Mouse (Mus musculus) gastrocnemius, postnatal 14 days (tissue): Measurements from ENCODE around the gene Igf2. TPM values are rescaled to one million over a fixed set of nuclear protein-coding genes. Genes with fewer than 3 reads are reported as not detected.

Experiments used
- DNase-seq: peaks from one replicate; pipeline ENCODE4 v3.0.0; 2021; ENCODE audit warnings: mixed read lengths
- intact Hi-C: fragments of 180-260 bp; cut with DNase I; formaldehyde crosslinking; loops from one replicate; pipeline ENCODE4 v1.15.1; 2025; ENCODE audit warnings: low total_unique reads
- long read RNA-seq, 2 experiments: library from polyadenylated mRNA; stranded (forward); transcript quantifications; one replicate each; pipeline ENCODE4 v2.0.0; 2021
- total RNA-seq, 2 experiments: library from RNA; stranded (reverse); gene quantifications; 2 replicates each; pipeline ENCODE4 v1.2.3; 2021

Gene Igf2
- total RNA-seq = 1,000 to 10,000 TPM; 2,828 to 3,358 TPM
- long read RNA-seq, experiment 1, partial matches to known transcripts = 102 of 119 reads
- long read RNA-seq, experiment 1, other reads (novel, unspliced or antisense) = 15 of 119 reads
- long read RNA-seq, experiment 2, full-length matches to known transcripts = 3 of 107 reads
- long read RNA-seq, experiment 2, partial matches to known transcripts = 0 of 107 reads
- long read RNA-seq, experiment 2, other reads (novel, unspliced or antisense) = 104 of 107 reads

DNA sequence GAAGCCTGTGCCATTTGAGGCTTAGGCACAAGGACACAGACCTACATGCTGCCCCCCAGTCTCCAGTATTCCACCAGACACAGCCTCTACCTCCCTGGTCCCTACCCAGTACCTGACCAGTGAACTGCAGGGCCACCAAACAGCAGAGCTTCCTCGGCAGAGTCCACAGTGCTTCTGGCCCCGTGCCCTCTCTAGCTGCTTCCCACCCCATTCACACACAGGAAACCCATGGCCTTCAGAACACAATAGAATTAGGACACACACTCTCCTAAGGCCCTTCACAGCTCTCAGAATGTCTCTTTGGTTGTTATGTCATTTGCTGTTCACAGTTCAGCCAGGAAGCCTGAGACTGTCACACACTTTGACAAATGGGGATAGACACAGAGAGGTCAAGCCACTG, at the start of gene Igf2:
Igf2 (minus strand) TSS at position 158 of the 400 bp plus-strand sequence.
- no peak for DNase-seq
- intact Hi-C loops = no loop called here

DNA sequence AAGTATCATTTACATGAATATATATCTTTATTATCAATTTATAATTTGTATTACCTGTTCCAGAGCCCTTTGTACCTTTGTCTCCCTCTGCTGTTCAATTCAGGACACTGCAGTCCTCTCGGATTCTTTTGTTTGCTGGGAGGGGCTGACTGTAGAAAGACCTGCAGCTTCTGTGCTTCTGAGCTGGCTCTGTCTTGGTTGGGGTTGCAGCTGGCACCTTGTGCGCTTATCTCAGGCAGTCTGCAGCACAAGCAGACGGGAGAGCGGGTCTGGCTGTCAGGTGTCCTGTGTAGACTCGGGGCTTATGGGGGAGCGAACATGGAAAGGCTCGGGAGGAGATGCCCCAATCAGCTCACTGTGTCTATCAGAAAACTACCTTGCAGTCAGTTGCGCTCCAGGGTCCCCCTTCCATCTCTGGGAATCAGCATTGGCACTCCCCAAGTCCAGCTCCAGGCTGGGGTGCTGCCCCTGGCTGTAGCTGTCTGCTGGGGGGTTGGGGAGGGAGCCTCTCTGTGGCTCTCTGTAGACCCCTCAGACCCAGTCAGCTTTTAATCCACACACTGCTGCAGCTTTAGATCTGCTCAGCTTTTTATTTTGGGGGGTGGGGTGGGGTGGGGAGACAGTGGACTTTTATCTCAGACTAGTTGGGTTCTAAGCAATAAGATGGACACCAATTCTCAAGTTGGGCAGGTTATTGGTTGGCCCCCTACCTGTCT, 48.3 kb upstream of the Igf2 start:
- intact Hi-C loops = no loop called here
- peak; percentile 19 for DNase-seq

DNA sequence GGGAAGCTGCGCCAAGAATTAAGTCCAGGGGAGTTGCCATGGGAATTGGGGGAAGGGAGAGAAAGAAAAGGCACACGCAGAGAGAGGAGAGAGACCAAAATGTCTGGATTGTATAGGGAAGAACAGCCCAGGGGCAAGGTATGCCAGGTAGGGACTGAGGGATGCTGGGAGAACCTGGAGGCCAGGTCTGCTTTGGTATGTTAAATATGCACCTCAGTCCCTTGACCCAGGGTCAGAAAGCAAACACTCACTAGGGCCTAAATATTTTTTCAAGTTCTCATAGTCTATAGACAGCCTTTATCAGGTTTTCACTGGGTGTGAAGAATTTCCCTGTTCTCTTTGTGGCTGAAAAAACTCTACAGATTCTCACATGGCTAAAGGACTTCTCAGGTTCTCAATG, 40.3 kb upstream of the Igf2 start:
- intact Hi-C loops = no loop called here
- DNase-seq = no peak

DNA sequence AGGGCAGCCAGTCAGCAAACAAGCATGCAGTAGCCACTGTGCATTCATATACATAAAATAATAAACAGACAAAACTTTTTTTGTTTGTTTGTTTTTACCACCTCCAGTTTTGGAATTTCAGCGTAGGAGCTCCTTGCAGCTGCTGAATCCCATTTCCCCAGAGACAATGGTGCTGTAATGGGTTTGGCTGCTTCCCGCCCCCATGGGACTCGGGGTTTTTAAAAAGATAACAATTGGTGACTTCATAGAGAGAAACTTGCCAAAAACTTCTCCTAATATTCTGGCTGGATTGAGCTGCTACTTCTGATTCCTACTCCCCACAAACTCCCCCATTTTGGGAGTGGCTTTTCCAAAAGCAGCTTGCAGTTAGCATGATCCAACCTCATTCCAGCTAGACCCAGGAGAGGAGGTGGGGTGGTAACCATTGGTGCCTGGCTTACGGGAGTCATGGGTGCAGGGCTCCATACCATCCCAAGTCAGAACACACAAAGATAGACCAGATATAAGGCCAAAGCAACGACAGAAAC, 32.8 kb upstream of the Igf2 start:
- intact Hi-C loops = no loop called here
- peak; percentile 67 for DNase-seq

DNA sequence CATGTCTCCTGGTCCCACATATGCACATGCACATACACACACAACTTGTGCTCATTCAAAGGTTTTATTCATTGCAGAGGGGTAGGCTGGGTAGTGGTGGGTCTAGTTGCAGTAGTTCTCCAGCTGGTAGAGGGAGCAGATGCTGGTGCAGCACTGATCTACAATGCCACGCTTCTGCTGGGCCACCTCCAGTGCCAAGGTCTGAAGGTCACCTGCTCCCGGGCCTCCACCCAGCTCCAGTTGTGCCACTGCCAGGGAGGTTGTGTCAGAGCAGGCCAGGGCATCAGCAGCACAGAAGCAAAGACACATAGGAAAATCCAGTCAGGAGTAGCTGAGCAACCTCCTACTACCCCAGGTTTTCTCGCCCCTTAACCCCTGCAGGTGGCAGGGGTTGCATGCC, 12.0 kb upstream of the Igf2 start:
- intact Hi-C loops = loop anchor here (5.0 to 10.0 kb wide), 2 partner anchors 141 to 344 kb away; no protein-coding TSS in a partner anchor
- DNase-seq = no peak

DNA sequence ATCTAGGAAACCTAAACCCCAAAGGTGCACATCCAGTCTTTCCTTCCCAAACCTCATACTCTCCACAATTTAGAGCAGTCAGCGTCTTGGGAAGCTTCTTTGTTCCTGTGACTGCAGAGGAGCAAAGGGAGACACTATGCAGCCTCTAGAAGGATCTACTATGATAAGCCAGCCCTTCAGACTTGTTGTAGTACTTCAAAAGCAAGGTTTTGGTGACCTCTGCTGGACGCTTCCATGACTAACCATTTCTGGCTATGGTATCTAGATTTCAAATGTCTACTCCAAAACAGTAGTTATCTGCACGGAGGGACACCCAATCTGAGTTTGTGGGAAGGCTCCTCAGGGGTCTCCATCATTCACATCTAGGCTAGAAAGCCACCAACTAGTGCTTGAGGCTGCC, 9.0 kb upstream of the Igf2 start:
- intact Hi-C loops = loop anchor here (2.0 to 10.0 kb wide), 3 partner anchors 65 to 341 kb away; no protein-coding TSS in a partner anchor
- DNase-seq = peak; percentile 59

DNA sequence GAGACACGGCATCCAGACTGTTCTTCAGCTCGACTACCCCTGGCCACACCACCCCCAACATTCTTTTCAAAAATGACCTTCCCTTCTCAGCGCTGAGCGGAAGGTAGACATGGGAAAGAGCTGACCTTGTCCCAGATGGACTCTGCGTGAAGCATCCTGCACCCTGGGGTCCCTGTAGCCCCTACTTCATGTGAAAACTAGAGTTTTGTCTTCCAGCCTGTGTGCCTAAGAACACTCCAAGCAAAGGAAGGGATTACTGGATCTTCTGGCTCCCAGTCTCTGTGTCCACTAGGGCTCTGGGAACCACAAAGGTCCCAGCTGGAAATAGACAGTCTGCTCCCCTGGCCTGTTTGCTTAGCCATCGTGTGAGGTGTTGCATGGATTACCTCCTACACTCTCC, 8.5 kb upstream of the Igf2 start:
- intact Hi-C loops = loop anchor here (2.0 to 10.0 kb wide), 3 partner anchors 64 to 340 kb away; no protein-coding TSS in a partner anchor
- DNase-seq = no peak

DNA sequence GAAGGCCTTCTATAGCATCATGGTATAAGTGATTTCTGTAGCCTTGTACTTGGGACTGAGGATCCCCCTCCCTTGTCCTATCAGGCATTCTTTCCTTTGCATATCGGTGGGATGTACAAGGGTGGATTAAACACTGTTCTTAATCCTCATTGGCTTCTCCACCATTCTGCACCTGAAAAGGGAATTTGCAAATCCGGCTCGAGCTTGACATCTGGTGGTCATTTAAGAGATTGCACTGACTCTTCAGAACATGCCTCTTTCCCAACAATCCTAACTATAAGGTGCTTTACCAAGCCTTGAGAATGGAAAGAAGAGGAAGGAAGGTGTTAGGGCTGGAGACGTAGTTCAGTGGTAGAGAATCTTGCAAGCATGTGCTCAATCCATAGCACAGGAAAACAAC, 5.5 kb upstream of the Igf2 start:
- no peak for DNase-seq
- intact Hi-C loops = loop anchor here (10.0 kb wide), 1 partner anchor 337 kb away; no protein-coding TSS in a partner anchor

DNA sequence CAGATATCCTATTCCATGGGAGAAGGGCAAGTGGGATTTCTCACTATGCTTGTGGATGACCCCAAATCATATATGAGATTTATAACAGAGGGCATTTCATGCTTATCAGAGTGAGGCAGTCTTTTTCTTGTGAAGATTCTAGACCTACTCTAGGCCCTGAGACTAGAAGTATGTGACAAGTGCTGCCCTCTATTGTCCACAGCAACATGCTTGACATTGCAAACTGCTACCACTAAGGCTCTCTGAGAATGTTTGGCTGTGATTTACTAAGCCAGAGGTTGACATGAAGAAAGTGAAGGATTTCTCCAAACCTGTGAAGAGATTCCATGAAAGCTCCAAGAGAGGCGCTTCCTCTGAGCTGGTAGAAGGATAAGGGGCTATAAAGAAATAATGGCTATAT, 4.5 kb upstream of the Igf2 start:
- intact Hi-C loops = loop anchor here (10.0 kb wide), 1 partner anchor 336 kb away; no protein-coding TSS in a partner anchor
- DNase-seq = no peak

DNA sequence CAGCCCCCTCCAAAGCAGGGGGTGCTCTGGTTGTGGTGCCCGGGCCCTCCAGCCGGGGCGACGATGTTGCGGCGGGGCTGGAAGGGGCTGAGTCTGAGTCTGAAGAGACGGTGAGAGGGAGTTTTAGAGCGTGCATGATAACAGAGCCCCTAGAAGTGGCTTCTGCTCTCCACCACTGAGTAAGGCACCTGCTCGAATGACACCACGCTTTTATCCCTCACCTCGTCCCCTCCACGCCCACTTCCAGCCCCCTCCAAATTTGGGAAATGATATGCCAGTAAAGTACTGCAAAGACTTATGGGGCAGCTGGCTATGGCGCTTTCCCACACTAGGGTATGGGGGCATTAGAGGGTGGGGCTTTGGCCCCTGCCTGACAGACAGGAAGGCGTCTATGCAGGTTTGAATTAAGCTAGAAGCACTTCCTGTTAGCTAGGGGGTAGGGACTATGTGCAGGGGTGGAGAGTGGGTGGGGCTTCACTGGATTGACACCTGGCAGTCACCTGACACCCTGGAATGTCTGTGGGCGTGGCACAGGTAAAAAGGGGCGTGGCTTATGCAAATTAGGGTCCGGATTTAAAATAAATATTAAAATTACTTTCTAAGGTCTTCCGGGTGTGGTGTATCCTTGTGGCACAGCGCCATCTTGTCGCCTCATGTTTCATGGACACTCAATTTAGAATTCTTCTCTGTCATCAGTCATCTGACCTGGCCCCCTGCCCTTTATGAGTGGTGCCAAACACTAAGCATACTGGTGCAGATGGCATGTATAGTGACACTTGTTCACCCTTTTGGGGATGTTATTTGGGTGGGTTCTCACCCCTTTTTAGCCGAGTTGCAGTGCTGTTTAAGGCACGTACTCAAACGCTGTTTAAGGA, 3.4 kb upstream of the Igf2 start, which contains the start of gene Gm49394:
Gm49394 (minus strand) TSS at position 192 of the 875 bp plus-strand sequence.
- intact Hi-C loops = loop anchor here (10.0 kb wide), 1 partner anchor 335 kb away; no protein-coding TSS in a partner anchor
- no peak for DNase-seq

DNA sequence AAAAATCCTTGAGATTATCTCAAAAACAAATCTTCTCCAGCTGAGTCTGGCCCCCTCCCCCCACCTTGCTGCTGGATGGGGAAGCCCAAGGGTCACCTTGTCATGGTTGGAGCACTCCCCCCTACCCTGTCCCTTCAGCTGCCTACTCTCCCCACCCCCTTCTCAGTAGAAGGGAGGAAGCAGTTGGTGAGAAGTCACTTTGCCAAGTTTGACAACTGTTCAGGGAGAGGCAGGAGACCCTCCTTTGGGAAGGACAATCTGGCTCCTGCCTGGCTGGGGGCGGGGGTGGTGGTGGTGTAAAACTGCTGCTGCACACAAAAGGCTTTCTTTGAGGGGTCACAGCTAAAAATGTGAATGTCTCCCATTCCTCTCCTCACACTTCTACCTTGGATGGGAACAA, 1.7 kb upstream of the Igf2 start:
- no peak for DNase-seq
- intact Hi-C loops = no loop called here

DNA sequence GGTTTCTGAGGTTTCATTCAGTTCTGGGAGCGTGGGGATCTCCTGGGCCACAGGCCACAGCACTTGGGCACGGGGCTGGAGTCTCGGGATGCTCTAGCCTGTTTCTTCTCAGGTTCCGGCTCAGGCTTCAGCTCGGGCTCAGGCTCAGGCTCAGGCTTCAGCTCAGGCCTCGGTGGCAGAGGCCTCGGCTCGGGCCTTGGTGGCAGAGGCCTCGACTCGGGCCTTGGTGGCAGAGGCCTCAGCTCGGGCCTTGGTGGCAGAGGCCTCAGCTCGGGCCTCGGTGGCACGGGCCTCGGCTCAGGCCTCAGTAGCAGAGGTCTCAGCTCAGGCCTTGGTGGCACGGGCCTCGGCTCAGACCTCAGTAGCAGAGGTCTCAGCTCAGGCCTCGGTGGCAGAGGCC, 905 bp upstream of the Igf2 start:
- no peak for DNase-seq
- intact Hi-C loops = no loop called here

DNA sequence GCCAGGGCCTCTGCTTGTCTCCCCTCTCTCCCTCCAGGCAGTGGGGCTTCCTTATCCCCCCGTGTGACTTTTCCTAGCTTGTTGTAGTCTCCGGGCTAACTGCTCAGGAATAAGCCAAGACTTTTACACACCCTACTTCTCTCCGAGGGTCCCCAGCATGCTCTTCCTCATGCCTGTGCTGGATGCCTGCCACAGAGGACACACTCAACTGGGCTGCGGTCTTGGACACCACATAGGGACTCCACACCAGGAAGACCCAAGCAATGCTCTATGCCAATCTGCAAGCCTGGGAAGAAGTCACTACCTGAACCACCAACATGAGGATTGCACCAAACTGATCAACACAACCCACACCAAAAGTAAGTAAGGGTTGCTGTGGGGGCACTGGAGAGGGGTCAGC, 507 bp downstream of the Igf2 start:
- intact Hi-C loops = no loop called here
- DNase-seq = no peak

DNA sequence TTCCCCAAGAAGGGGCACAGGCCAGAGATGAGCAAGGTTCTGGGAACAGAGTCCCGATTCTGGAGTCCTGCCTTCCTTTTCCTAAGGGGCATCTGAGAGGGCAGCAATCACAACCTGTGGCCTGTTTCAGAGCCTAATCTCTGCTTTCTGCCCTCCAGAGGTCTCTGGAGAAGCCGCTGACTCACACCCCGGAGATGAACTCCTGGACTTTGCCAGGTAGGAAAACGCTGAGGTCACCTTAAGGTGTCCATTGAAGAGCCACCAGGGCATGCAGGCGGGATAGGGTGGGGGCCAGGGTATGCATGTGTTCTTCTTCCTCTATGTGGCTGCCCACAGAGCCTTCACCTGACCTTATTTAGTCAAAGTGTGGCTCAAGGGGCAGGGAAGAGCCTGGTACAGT, 1.3 kb downstream of the Igf2 start:
- no peak for DNase-seq
- intact Hi-C loops = no loop called here

DNA sequence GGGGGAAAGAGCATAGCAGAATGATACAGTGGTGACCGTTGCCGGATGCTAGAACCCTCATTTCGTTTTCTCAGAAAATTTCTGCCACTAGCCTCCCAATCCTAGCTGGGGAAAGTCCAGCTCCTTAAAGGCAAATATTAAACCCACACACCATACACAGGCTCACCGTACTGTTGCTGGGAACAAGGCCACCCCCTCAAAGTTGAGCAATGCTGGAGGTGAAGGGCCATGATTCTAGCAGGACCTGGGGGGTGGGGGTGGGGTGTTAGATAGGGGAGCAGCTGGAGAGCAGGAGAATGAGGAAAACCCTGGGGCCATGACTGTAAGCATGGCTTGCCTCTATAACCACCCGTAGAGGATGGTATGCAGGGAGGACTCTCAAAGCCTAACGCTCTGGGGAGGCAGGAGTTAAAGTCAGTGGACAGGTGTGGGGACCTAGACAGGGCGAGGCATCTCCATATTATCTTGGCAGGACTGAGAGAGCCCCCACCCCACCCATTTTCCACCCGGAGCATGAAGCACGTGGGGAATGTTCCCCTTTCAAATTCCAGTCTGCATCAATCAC, 2.1 kb downstream of the Igf2 start:
- DNase-seq = no peak
- intact Hi-C loops = no loop called here

DNA sequence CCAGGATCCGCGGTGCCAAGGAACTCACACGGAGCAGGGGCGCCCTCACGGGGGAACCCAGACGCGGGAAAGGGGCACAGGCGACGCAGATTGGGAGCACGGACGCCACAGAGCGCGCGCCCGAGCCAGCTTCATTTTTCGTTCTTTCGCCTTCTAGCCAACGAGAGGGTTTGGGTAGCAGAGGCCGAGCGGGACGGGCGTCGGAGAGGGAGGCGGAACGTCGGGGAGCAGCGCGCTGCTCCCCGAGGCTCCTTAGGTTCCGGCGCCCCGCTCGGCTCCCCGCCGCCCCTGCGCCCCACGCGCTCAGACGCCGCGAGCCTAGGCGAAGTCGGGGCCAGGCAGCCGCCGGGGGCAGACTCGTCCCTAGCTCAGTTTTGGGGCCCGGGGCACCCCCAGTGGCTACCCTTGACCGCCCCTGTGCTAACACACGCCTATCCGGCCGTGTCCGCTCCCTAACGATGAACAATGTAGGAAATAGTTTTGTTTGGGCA, 2.6 kb downstream of the Igf2 start:
- DNase-seq = peak; percentile 58
- intact Hi-C loops = no loop called here

DNA sequence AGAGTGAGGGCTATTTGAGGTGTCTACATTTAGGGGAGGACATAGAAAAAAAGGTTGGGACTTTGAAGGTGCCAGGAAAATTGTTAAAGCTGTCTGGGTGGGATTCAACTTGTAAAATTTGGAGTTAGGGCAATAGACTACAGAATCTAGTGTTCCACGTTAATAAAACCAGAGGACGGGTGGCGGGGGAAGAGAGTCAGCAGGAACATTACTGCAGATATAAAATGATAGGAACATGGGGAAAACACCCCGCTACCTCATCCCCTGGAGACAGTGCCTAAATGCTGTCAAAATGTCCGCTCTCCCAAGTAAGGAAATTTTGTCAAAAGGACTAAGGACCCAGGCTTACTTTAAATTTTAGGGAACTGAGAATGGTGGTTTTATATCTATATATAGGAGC, 3.5 kb downstream of the Igf2 start:
- intact Hi-C loops = no loop called here
- no peak for DNase-seq

DNA sequence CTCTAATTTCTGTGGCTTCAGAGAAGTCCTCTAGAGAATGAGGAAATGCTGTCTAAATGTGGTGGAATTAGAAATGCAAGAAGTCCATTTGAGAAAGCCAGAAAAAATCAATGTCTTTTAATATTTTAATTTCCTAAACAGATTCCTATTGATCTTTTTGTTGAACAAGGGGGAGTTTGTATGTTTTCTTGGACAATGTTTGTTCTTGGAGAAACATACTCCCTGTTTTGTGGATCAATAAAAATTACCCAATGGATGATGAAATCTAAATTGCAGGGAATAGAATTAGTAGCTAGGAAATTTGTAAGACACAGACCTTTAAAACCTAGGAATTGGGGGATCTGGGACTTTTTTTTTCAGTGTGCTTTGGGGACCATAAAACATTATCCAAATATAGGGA, 4.8 kb downstream of the Igf2 start:
- no peak for DNase-seq
- intact Hi-C loops = no loop called here

DNA sequence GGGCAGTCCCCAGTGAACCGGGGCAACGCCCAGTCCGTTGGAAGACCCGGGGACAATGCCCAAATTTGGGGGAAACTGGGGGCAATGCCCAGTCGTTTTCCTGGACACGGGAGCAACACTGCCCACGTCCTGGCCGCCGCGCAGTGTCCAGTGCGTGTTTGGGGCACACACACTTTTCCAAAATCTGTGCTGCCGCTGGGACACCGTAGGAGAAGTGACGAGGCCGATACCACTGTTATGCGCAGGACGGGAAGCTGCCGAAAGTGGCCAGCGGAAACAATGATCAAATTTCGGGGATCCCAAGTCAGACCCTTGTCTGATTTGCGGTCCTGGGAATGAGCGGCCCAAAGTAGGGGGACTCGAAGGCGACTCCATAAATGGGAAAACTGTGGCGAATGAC, 5.6 kb downstream of the Igf2 start:
- intact Hi-C loops = no loop called here
- no peak for DNase-seq

DNA sequence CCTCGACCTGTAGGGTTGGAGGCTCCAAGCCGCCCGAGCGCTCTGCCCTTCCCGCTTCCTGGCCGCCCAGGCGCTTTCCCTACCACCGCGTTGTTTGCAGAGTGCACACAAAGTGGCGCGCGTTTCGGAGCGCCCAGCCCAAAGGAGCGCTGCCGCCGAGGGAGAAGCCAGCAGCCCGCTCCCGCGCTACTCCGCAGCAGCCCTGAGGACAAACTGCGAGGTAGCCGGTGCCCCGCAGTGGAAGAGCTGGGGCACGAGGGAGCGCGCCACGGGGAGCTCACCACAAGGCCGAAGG, 6.0 kb downstream of the Igf2 start:
- no peak for DNase-seq
- intact Hi-C loops = no loop called here
